Mouse (Mus musculus): ENCODE measurements around the gene Cacna2d1. TPM values are rescaled to one million over a fixed set of nuclear protein-coding genes. Genes with fewer than 3 reads are reported as not detected.

Gene Cacna2d1
- total and polyA plus RNA-seq, 3 experiments, result 0.08 to 0.13 TPM; not detected in 1

DNA sequence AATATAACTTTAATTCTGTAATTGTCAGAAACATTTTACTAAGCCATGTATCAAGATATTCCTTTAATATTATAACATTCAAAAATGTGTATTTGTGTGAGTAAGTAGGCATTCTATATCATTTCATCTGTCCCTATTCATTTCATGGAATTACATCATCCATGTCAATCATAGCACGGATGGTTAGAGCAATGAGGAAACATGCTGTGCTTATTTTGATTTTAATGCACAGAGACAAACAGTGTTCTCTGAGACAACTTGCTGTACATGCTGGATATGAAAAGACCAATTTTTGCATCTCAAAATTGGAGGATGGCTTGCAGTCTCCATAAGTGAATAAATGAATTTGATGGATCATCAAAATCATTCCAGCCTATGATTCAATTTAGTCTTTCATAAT is 232.4 kb downstream of the Cacna2d1 start:
- H3K4me1 ChIP-seq (ENCODE audit: control insufficient read depth in 1 of 2, insufficient read depth in 2 of 2, low read length in 2 of 2), result no peaks in the 10 kb centered on the region
- H3K27me3 ChIP-seq (ENCODE audit: control insufficient read depth in 1 of 2, insufficient read depth in 2 of 2, low read length in 2 of 2), result no peaks in the 10 kb centered on the region
- DNase-seq (ENCODE audit: low read depth, low spot score), result no peak
- H3K9ac ChIP-seq (ENCODE audit: control insufficient read depth, low read depth, low read length, poor library complexity, severe bottlenecking), result no peak overlapping the region
- H3K36me3 ChIP-seq (ENCODE audit: control insufficient read depth in 1 of 2, insufficient read depth in 2 of 2, low read length in 2 of 2), result no peaks in the 10 kb centered on the region
- TF ChIP-seq NELFE (IDR thresholded peaks at IDR 0.05; ENCODE audit: low read depth, low read length), result no peak
- TF ChIP-seq UBTF (IDR thresholded peaks at IDR 0.05; ENCODE audit: borderline replicate concordance, insufficient read depth, low read depth, low read length), result no peak
- TF ChIP-seq CTCF (IDR thresholded peaks at IDR 0.05 in 2 of 3, conservative IDR thresholded peaks at IDR 0.05 in 1 of 3; ENCODE audit: control insufficient read depth in 1 of 3, insufficient read depth in 1 of 3, low read depth in 2 of 3, low read length in 3 of 3, poor library complexity in 1 of 3, severe bottlenecking in 1 of 3), result no peak
- TF ChIP-seq USF2 (IDR thresholded peaks at IDR 0.05; ENCODE audit: borderline replicate concordance in 1 of 2, insufficient read depth in 1 of 2, low read depth in 1 of 2, low read length in 2 of 2), result no peak
- no peak for TF ChIP-seq MAFK (IDR thresholded peaks at IDR 0.05; ENCODE audit: borderline replicate concordance, low read depth, low read length)
- no peak for TF ChIP-seq ZNF384 (IDR thresholded peaks at IDR 0.05; ENCODE audit: low read depth, low read length)
- TF ChIP-seq TCF12 (IDR thresholded peaks at IDR 0.05; ENCODE audit: low read depth, low read length), result no peak
- no peak for TF ChIP-seq RAD21 (IDR thresholded peaks at IDR 0.05; ENCODE audit: low read depth, low read length)
- TF ChIP-seq JUND (IDR thresholded peaks at IDR 0.05; ENCODE audit: low read depth, low read length), result no peak
- TF ChIP-seq ZKSCAN1 (IDR thresholded peaks at IDR 0.05; ENCODE audit: low read depth, low read length), result no peak
- TF ChIP-seq MYC (IDR thresholded peaks at IDR 0.05; ENCODE audit: low read depth, low read length), result no peak
- TF ChIP-seq MAX (IDR thresholded peaks at IDR 0.05; ENCODE audit: low read length), result no peak
- no peak for TF ChIP-seq CHD2 (IDR thresholded peaks at IDR 0.05; ENCODE audit: low read length)
- no peak for TF ChIP-seq TBP (IDR thresholded peaks at IDR 0.05; ENCODE audit: low read depth, low read length)
- H3K27ac ChIP-seq (ENCODE audit: control insufficient read depth, low read depth, low read length), result no peak overlapping the region
- no peaks in the 10 kb centered on the region for H3K79me2 ChIP-seq (ENCODE audit: control insufficient read depth, insufficient read depth, low read length, poor library complexity)
- H3K9me3 ChIP-seq (replicated peaks; ENCODE audit: insufficient read depth, low read length), result no peaks in the 10 kb centered on the region
- H3K4me3 ChIP-seq (ENCODE audit: control insufficient read depth in 1 of 2, insufficient read depth in 1 of 2, low read depth in 2 of 2, low read length in 2 of 2), result no peak overlapping the region

DNA sequence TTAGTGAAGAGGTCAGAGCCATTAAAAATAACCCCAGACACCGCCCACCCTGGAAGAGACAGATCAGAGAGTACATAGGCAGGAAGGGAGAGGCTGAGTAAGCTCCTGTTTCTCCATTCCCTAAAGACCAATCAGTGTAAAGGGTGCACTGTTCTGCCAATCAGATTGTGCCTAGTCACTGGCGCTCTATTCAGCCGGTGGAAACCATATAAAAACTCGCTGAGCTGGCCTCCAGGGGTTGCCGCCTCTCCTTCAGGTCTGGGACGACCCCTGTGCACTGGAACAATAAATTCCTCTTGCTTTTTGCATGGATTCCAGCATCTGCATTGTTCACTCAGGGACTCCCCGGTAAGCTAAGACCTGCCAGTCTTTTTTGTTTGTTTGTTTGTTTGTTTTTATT is 246.6 kb downstream of the Cacna2d1 start:
- Histone ChIP-seq H3K4me3 (ENCODE audit: control insufficient read depth in 1 of 2, insufficient read depth in 1 of 2, low read depth in 2 of 2, low read length in 2 of 2) (no peak overlapping the region), H3K36me3 (ENCODE audit: control insufficient read depth in 1 of 2, insufficient read depth in 2 of 2, low read length in 2 of 2) (no peaks in the 10 kb centered on the region), H3K9me3 (replicated peaks; ENCODE audit: insufficient read depth, low read length) (no peaks in the 10 kb centered on the region), H3K79me2 (ENCODE audit: control insufficient read depth, insufficient read depth, low read length, poor library complexity) (no peaks in the 10 kb centered on the region), H3K27me3 (ENCODE audit: control insufficient read depth in 1 of 2, insufficient read depth in 2 of 2, low read length in 2 of 2) (no peaks in the 10 kb centered on the region), H3K4me1 (ENCODE audit: control insufficient read depth in 1 of 2, insufficient read depth in 2 of 2, low read length in 2 of 2) (no peaks in the 10 kb centered on the region), H3K27ac (ENCODE audit: control insufficient read depth, low read depth, low read length) (no peak overlapping the region), H3K9ac (ENCODE audit: control insufficient read depth, low read depth, low read length, poor library complexity, severe bottlenecking) (no peak overlapping the region)
- DNase-seq (ENCODE audit: low read depth, low spot score), result no peak
- no peak for TF ChIP-seq E2F4 (IDR thresholded peaks at IDR 0.05; ENCODE audit: borderline replicate concordance, low read depth, low read length)
- no peak for TF ChIP-seq USF2 (IDR thresholded peaks at IDR 0.05; ENCODE audit: borderline replicate concordance in 1 of 2, insufficient read depth in 1 of 2, low read depth in 1 of 2, low read length in 2 of 2)
- TF ChIP-seq ELF1 (IDR thresholded peaks at IDR 0.05; ENCODE audit: low read depth, low read length), result no peak
- TF ChIP-seq EP300 (IDR thresholded peaks at IDR 0.05; ENCODE audit: low read depth in 1 of 2, low read length in 2 of 2), result no peak
- no peak for TF ChIP-seq GATA1 (IDR thresholded peaks at IDR 0.05; ENCODE audit: low read depth, low read length)
- TF ChIP-seq ZC3H11A (IDR thresholded peaks at IDR 0.05; ENCODE audit: low read depth, low read length), result no peak
- no peak for TF ChIP-seq CTCF (IDR thresholded peaks at IDR 0.05 in 2 of 3, conservative IDR thresholded peaks at IDR 0.05 in 1 of 3; ENCODE audit: control insufficient read depth in 1 of 3, insufficient read depth in 1 of 3, low read depth in 2 of 3, low read length in 3 of 3, poor library complexity in 1 of 3, severe bottlenecking in 1 of 3)
- no peak for TF ChIP-seq JUND (IDR thresholded peaks at IDR 0.05; ENCODE audit: low read depth, low read length)
- no peak for TF ChIP-seq SIN3A (IDR thresholded peaks at IDR 0.05; ENCODE audit: low read length)
- TF ChIP-seq MAZ (IDR thresholded peaks at IDR 0.05; ENCODE audit: low read depth, low read length), result no peak
- no peak for TF ChIP-seq NELFE (IDR thresholded peaks at IDR 0.05; ENCODE audit: low read depth, low read length)
- no peak for TF ChIP-seq ZNF384 (IDR thresholded peaks at IDR 0.05; ENCODE audit: low read depth, low read length)
- no peak for TF ChIP-seq KAT2A (conservative IDR thresholded peaks at IDR 0.05; ENCODE audit: low read depth, low read length)
- TF ChIP-seq ZMIZ1 (IDR thresholded peaks at IDR 0.05; ENCODE audit: low read depth, low read length), result no peak
- no peak for TF ChIP-seq BHLHE40 (IDR thresholded peaks at IDR 0.05; ENCODE audit: borderline replicate concordance, low read depth, low read length)
- no peak for TF ChIP-seq GABPA (IDR thresholded peaks at IDR 0.05; ENCODE audit: low read depth, low read length)
- no peak for TF ChIP-seq MYB (IDR thresholded peaks at IDR 0.05; ENCODE audit: low read depth, low read length)
